Mouse (Mus musculus): ENCODE data around the gene Insl5. TPM values are rescaled to one million over a fixed set of nuclear protein-coding genes. Genes with fewer than 3 reads are reported as not detected.
A peak's percentile ranks its signal among the peaks of the same experiment; 100 is the strongest.

The Insl5 gene
- not detected in 2 replicates for total RNA-seq (2015)
- total RNA-seq (2017) = not detected in 2 replicates

DNA sequence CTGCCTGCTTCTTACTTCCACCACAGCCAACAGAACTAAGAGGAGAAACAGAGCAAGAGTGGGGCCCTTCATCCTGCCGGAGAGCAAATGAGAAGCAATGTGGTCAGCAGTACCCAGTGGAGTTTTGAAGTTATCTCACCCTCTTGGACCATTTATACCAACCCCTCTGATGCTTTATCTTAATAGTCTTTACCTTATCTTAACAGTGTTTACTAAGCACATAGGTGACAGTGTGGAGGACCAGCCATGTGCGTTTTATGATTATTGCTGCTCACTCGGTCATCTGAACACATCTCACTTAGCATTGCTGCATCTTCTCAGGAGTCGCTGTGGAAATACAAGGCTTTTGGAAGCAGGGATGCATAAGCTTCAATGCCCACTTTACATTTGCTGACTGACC, at the start of gene Insl5:
Insl5 (minus strand) TSS at position 222 of the 400 bp plus-strand sequence.
- no peak for ATAC-seq (ENCODE audit: poor library complexity, severe bottlenecking)

DNA sequence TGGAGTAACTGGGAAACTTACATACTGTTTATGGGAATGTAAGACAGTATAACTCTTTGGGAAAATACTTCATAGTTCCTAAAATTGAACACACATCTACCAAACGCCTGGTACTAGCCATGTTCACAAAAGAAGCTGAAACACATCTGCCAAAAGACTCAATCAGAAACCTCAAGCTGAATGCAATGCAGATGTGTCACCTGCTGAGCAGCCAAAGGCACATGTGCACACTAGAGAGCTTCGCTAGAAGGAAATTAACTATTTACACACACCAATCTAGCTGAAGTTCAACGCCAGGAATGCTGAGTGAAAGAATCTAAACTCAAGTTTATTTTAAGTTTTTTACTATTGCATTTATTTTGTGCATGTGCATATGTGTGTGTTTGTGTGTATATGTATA, 44.0 kb upstream of the Insl5 start:
- no peak for ATAC-seq (ENCODE audit: poor library complexity, severe bottlenecking)

DNA sequence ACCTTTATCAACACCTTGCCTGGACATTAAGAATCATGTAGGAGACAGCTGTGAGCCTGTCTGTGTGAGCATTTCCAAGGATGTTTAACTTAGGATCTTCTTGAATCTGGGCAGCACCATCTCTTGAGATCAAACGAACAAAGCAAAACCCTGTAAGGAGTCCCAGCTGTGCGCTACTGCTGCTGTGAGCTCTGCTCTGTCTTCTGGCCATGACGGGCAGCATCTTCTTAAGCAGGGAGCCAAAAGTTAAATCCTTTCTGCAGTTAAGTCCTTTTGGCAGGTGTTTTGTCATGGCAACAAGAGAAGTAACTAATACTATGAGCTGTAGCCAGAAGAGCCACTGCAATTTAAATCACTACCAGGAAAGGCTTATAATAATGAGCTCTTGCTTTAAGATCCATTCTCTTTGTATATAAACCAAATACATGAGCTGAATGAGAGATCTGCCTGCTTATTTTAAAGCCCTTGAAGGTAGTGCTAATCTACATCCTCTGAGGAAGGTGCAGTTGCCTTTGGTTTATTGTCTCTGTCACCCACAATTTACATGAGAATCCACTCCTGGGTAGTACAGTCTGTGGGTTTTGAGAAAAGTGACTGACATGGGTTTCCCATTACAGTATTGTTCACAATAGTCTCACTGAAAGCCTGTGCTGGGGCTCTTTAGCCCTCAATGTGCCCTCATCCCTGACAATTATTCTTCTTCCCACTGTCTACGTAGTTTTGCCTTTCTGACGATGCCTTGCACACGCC, 41.4 kb upstream of the Insl5 start:
- ATAC-seq (ENCODE audit: poor library complexity, severe bottlenecking) = no peak

DNA sequence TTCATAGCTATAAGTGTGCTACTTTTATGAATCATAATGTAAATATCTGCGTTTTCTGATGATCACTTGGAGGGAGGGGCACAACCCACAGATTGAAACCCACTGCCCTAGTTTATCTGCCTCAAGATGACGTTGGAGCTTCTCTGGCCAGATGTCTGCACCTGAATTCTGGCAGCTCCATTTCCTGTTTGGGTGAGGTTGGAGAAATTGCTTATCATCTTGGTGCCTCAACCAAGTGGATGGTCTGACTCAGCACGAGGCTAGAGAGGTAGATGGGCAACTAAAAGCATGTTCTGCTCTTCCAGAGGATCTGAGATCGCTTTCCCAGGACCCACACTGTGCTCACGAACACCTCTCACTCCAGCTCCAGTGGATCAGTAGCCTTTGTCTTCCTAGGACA, 38.3 kb upstream of the Insl5 start:
- ATAC-seq (ENCODE audit: poor library complexity, severe bottlenecking) = no peak

DNA sequence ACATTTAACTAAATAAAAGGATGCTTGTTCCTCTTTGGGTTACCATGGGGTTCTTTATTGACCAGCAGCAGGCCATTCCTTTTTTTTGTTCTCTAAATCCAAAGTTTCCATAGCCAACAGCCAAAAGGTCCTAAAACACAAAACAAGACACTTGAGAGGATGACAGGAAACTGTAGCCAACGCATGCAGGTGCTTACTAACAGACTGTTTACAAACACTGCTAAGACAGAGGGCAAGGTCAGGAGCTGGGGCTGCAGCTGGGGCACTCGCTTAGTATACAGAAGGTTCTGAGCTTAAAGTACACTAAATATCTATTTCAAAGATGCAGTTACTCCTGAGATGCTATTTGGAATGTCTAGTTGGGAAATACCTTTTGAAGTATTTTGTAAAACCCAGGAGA, 37.8 kb upstream of the Insl5 start:
- ATAC-seq (ENCODE audit: poor library complexity, severe bottlenecking) = no peak

DNA sequence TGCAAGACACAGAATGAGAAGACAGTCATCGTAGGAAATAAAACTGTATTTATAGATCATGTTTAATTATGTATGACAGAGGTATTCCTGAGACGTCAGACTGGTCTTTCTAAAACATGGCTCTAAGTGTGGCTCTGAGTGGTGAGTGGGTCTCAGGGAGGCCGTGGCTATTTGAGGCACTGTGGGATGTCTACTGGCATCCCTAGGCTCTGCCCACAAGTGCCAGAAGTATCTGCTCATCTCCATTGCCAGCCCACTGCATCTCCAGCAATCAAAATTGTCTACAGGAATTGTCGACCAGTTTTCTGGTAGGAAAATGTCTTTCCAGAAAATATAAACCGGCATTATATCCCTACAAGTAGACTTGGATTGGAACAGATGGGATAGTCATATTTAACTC, 30.3 kb upstream of the Insl5 start:
- no peak for ATAC-seq (ENCODE audit: poor library complexity, severe bottlenecking)

DNA sequence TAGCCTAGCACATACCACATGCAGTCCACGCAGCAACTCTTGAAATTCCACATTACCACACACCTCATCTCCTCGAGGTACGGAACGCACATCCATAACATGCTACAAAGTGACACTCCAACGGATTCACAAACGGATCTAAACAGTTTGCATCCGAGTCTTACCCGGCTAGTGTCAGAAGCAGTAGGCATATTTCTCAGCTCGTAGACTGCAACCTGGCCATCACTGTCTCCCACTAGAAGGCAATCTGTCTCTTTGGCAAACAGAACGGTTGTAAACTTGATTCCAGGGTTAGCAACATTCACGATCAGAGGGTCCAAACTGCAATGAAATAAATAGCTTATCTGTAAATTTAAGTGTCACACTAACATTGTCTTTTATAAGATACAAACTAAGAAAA, 21.4 kb upstream of the Insl5 start:
- ATAC-seq (ENCODE audit: poor library complexity, severe bottlenecking) = no peak

DNA sequence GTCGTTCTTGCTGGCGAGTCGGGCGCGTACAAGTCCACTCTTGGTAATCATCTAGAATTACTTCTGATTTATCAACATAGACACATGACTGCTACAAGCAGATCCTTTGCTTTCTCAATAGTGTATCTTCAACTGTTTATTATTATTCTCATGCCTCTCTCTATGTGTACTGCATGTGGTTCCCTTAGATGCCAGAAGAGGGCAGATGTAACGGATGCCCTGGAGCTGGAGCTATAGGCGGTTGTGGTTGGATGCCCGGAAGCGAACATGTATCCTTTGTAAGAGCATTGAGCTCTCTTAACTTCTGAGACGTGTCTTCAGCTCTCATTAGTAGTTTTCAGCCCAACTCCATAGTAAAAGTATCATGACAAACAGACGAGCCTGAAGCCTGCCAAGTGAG, 16.4 kb upstream of the Insl5 start:
- no peak for ATAC-seq (ENCODE audit: poor library complexity, severe bottlenecking)

DNA sequence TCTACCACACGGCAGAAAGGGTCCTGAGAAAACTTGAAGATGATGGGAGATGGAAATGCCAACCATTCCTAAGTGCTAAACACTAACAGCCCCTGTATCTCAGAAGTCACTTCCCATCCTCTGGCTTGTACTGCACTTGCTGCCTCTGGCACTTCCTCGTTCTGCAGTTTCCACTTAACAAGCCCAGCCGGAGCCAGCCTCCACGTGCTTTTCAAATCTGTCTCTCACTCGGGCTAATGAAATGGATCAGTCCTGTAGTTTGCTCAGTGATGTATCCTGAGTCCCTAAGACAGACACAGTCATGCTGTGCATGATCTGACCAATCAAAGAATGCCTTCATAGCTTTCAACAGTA, 13.2 kb upstream of the Insl5 start:
- ATAC-seq (ENCODE audit: poor library complexity, severe bottlenecking) = peak; percentile 85

DNA sequence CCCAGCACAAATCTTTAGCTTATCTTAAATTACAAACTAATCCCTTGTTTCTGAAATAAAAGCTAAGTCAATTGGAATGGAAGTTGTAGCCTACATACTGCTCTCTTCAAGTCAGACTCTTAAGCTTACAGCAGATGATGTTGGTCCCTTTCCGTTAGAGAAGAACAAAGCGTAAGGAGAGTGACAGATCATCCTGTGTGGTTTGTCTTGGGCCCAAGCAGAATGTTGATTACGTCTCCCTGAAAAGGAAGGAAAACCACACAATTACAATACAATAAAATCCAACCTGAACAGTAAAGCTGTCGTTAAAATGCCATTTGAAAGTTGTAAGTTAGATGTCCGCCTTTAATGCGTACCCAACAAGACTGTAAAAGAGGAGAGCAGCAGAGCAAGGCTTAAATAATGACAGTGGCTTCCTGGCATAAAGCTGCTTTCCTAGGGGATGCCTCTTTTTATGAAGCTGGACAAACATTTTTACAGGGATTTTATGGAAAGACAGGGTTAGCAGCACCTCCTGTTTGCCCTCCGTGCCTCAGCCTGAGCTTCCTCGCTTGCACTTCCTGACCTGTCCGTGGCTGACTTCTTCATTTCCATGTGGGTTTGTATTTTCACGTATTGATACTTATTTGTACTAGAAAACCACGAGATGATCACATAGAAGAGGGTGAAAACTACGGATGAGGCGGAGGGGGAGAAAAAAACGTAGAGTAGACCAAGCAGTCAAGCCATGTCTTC, 12.6 kb upstream of the Insl5 start:
- ATAC-seq (ENCODE audit: poor library complexity, severe bottlenecking) = peak; percentile 62

DNA sequence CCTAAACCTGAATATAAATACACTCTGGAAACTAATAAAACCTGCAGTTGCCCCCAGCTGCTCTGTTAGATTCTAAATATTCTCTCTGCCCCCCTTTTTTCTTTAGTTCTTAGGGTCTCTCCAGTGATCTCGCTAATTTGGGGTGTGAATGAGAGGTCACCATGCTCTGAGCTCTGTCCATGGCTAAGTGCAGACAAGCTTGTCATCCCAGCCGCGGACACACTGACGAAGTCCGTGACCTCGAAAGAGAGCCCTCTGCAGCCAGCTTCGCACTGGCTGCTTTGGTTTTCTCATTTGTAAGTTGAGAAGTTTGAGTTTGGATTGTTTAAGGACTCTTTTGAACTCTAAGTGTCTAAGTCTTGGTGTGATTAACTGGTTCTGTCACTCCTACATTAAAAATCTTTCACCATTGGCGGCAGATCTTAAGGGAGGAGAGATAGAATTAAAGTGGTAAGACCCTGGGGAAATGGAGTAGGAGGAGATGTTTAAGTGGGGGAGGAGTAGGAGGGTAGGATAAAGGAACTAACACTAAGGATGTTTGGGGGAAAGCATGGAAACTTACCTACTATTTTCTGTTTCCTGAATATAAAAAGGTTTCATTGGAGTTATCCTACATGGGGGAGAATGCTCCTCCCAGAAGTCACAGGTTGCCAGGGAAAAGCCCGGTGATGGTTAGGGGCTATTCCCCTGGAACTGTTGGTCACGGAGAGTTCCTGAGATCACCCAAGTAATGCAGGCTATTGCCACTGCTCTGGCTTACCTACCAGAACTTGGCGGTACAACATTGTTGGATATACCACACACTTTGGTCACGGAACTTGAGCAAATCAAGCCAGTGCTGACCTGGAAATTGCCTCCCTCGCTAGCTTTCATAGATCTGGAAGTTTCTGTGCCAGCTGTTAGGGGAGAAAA, 1.8 kb upstream of the Insl5 start:
- no peak for ATAC-seq (ENCODE audit: poor library complexity, severe bottlenecking)

DNA sequence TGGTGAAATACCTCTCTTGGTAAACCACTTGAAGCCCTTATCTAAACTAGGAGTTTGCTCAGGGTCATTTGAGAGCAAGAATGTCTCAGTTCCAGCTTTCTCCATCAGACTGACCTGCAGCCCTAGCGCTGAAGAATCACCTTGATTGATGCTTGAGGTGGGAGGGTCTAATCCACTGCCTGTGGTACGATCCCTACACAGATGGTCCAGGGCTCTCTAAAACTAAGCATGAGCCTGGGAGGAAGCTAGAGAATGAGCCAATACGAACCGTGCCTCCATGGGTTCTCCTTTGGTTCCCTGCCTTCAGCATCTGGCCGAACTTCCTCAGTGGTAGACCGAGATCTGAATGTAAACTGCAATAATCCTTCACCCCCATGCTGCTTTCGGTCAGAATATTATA, 1.1 kb upstream of the Insl5 start:
- ATAC-seq (ENCODE audit: poor library complexity, severe bottlenecking) = no peak

DNA sequence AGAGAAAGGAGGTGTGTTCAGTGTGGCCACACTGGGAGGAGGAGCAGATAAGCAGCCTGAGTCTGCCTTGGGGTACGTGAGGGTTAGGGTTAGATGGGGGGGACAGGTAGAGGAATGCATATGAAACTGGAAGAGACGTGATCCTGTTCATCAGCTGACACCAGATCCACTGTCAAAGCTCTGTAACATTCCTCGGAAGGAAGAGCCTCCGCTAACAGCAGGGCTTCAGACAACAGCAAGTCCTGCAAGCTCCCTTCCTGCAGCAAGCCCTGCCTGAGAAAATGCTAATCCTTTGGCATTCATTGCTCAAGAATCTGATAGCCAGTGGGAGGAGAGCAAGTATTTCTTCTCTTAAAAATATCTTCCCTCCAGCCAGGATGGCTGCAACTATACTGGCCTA, 13.2 kb downstream of the Insl5 start:
- no peak for ATAC-seq (ENCODE audit: poor library complexity, severe bottlenecking)

DNA sequence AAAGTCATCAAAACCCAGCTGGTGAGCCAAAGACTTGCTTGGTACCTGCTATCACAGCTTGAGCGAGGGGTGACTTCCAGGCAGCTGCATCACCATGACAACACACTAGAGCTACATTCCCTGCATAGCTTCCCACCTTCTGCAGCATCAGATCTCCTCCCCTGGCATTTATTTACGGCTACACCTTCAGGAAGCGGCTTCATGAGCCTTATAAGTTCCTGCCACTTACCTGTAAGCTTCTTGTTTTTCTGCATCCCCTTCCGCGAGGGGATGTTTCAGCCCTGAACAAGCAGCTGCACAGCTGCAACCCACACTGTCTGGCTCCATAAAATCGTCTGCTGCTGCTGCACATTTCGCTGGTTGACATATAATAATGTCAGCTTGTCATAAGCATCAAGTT, 14.8 kb downstream of the Insl5 start:
- no peak for ATAC-seq (ENCODE audit: poor library complexity, severe bottlenecking)

DNA sequence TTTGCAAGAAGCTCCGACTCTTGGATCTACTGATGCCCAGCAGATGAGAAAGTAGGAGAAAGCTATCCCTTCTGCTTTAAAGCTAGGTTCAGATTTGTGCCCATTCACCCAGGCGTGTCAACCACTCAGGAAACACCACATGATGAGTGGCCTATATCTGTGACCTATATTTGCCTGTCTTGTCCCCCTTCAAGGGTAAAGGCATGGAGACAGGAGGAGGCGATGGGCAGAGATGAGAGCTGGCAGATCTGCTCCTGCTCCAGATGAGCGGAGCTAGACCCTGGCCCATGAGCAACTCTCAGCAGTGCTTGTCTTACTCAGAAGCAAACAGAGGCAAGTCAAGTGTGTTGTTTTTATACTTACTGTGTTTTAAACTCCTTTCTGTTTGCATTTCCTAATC, 15.9 kb downstream of the Insl5 start:
- no peak for ATAC-seq (ENCODE audit: poor library complexity, severe bottlenecking)

DNA sequence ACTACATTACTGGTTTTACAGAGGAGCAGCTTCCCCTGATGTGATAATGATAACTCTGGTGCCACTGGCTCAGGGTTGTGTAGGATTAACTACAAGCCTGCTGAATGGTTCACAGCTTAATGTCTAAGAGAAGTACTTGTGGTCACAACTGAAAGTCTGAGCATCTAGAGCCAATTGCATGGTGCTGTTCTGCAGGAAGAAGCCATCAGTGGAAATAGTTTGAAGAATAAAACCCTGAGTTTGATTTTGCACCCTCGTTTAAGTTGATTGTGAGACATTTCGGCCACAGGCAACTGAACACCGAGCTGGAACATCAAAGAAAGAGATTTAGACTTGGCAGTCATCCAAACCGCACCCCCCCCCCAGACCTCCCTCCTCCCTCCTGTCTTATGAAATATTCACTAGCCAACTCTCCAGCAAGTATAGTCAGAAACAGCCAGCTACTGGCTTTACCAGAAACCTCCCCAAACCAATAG, 19.7 kb downstream of the Insl5 start:
- peak; percentile 76 for ATAC-seq (ENCODE audit: poor library complexity, severe bottlenecking)

DNA sequence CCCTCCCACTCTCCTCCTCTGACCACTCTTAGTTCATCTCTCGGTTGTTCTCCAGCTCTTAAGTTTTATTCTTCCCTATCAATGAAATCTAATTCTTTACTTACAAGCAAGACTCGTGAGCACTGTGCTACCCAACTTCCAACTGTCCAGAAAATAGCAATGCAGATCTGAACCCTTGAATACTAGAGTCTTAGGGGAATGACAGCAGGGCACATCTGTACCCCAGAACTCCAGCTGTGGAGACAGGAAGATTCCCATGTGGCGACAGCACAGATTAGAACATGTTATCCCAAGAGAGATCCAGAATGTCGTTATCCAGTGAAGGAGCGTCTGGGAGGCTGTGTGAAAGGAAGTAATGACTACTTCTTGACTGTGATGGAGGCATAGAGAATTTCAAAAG, 20.4 kb downstream of the Insl5 start:
- no peak for ATAC-seq (ENCODE audit: poor library complexity, severe bottlenecking)

DNA sequence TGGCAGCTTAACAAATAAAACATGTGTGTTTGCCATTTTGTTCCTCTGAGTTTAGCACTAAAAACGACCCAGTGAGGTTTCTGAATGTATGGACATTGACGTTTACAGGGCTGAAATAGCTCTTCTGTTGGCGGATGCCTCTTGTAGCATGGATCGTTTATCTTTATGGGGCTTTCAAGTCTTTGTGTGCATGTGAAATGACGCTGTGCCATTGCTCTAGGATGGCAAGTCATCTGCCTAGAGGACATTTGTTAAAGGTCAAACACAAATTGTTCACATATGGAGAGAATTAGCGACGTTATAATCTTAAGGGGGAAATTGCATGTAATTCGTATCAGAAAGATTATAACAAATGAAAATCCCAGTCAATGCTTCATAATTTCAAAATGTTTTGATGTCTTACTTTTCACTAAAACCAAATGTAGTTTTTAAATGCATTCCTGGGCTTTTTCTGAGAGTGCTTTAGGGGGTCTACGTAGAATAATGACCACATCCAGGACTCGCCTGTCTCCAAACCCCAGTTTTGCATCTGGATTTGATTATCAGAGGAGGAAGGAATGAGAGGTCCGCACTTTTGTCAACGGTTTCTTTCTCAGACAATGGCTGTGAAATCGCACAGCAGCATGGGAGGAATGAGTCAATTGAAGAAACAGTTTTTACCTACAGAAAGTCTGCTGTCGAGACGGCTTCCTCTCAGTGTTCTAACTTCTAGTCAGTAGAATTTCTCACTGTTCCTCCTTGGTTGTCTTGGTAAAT, 21.3 kb downstream of the Insl5 start:
- no peak for ATAC-seq (ENCODE audit: poor library complexity, severe bottlenecking)

DNA sequence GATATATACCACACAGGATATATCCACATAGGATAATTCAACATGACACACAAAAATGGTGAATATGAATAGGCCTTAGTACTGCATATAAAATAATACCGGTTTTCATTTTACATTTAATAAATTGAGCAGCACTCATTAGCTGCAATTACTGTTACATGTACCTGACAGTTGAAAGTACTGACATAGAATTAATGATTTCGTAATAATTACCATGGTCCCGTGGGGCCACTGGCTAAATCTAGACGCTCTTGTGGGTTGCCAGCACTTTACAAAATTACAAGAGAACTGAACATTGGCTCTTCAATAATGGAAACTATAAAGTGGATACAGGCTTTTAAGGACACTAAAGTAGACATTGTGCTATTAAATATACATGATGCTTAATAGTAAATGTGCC, 22.0 kb downstream of the Insl5 start:
- ATAC-seq (ENCODE audit: poor library complexity, severe bottlenecking) = no peak

DNA sequence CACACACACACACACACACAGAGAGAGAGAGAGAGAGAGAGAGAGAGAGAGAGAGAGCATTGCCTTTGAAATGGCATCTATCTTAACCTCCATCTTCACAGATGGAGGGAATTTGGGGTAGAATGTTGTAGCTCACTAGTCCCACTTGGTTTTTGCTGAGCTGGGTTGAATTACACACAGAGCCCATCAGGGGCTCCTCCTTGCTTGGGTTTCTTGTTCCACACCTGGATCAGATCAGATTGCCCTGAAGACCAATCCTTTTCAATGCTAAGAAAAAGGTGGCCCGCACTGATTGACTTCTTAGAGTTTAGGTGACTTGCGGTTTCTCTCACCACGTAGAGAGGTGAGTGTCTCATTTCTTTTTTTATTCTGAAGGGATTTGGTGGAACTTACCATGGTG, 35.0 kb downstream of the Insl5 start:
- ATAC-seq (ENCODE audit: poor library complexity, severe bottlenecking) = no peak

Measured in megakaryocyte, adult 5-6 weeks (primary cell).